Mouse (Mus musculus): Measurements from ENCODE around the gene Nr1h2. TPM values are rescaled to one million over a fixed set of nuclear protein-coding genes. Genes with fewer than 3 reads are reported as not detected.

Gene Nr1h2
- polyA plus RNA-seq, 1 experiment from 2014 or later = 70.2 TPM

DNA sequence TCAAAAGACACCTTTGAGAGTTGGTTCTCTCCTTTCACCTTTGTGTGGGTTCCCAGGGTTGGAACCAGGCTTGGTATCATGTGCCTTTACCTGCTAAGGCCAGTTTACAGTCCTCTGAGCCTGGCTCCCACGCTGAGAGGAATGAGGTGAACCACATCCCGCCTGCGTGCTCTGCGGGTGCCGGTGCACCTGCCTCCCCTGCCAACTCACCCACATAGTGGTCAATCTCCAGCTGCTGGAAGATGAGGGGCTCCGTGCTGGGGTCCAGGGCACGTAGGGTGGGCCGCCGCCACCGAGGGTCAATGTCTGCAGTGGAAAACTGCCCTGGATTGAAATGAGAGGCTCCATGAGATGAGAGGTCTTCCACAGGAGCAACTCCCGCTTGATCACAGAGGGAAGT, 11.2 kb downstream of the Nr1h2 start:
- DNase-seq (ENCODE audit: low spot score) (no peak), ATAC-seq (ENCODE audit: insufficient number of reproducible peaks, low FRiP score, low TSS enrichment, low read depth) (no peak)
- Histone ChIP-seq H3K27ac (replicated peaks; ENCODE audit: low read depth, low read length) (no peak overlapping the region), H3K9ac (ENCODE audit: low read length) (no peak overlapping the region), H3K4me1 (ENCODE audit: control insufficient read depth, insufficient read depth, low read length) (peaks cover 4% of the 10 kb centered on the region), H3K4me2 (ENCODE audit: low read depth, severe bottlenecking) (no peak overlapping the region), H3K9me3 (ENCODE audit: control insufficient read depth, low read length) (no peaks in the 10 kb centered on the region), H3K4me3 (ENCODE audit: low read depth, low read length) (no peak overlapping the region), H3K36me3 (ENCODE audit: control insufficient read depth, insufficient read depth, low read length) (peaks cover 44% of the 10 kb centered on the region), H3K27me3 (ENCODE audit: control insufficient read depth, insufficient read depth, low read length) (no peaks in the 10 kb centered on the region)
- 95% methylated on average over 11 of the region's 11 CpGs for WGBS

GRCm38 (mm10) chr7:44538756-44539624, 14.8 kb downstream of the Nr1h2 start:
- Histone ChIP-seq H3K4me1 (ENCODE audit: control insufficient read depth, insufficient read depth, low read length) (no peaks in the 10 kb centered on the region), H3K9ac (ENCODE audit: low read length) (no peak overlapping the region), H3K36me3 (ENCODE audit: control insufficient read depth, insufficient read depth, low read length) (peaks cover 52% of the 10 kb centered on the region), H3K4me2 (ENCODE audit: low read depth, severe bottlenecking) (no peak overlapping the region), H3K9me3 (ENCODE audit: control insufficient read depth, low read length) (no peaks in the 10 kb centered on the region), H3K4me3 (ENCODE audit: low read depth, low read length) (no peak overlapping the region), H3K27me3 (ENCODE audit: control insufficient read depth, insufficient read depth, low read length) (no peaks in the 10 kb centered on the region), H3K27ac (replicated peaks; ENCODE audit: low read depth, low read length) (no peak overlapping the region)
- ATAC-seq (ENCODE audit: insufficient number of reproducible peaks, low FRiP score, low TSS enrichment, low read depth) (0 out of 2 replicates have a peak, but pooled peaks have one; percentile 22), DNase-seq (ENCODE audit: low spot score) (no peak)
- 92% methylated on average over 41 of the region's 41 CpGs for WGBS

- H3K9ac ChIP-seq (ENCODE audit: low read length) = no peak overlapping the region
- H3K4me2 ChIP-seq (ENCODE audit: low read depth, severe bottlenecking) = no peak overlapping the region
- H3K9me3 ChIP-seq (ENCODE audit: control insufficient read depth, low read length) = no peaks in the 10 kb centered on the region
- no peak overlapping the region for H3K27ac ChIP-seq (replicated peaks; ENCODE audit: low read depth, low read length)
- whole genome bisulfite sequencing = 92% methylated on average over 13 of the region's 13 CpGs
- H3K4me1 ChIP-seq (ENCODE audit: control insufficient read depth, insufficient read depth, low read length) = no peaks in the 10 kb centered on the region
- no peaks in the 10 kb centered on the region for H3K27me3 ChIP-seq (ENCODE audit: control insufficient read depth, insufficient read depth, low read length)
- ATAC-seq (ENCODE audit: insufficient number of reproducible peaks, low FRiP score, low TSS enrichment, low read depth) (no peak), DNase-seq (ENCODE audit: low spot score) (no peak)
- no peak overlapping the region for H3K4me3 ChIP-seq (ENCODE audit: low read depth, low read length)
- H3K36me3 ChIP-seq (ENCODE audit: control insufficient read depth, insufficient read depth, low read length) = peaks cover 58% of the 10 kb centered on the region
Measured at GRCm38 (mm10) chr7:44537496-44537895, 16.3 kb downstream of the Nr1h2 start.

DNA sequence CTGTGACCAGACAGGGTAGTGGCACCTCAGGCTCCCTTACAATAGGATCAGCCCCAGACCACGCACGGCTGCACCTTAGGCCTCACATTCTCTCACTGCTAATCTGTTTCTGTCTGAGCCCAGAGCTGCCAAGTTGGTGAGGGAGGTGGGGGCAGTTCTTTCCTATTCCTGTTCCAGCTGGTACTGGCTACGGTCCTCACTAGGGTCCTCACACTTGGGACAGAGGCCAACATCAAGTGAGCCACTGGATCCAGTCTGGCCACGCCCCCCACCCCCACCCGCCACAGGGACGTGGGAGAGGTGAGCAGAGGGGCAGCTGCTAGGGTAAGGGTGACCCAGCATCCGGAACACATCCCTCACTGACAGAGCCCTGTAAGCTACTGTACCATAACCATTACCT, 16.7 kb downstream of the Nr1h2 start:
- ATAC-seq (ENCODE audit: insufficient number of reproducible peaks, low FRiP score, low TSS enrichment, low read depth) (no peak), DNase-seq (ENCODE audit: low spot score) (no peak)
- no peaks in the 10 kb centered on the region for H3K4me1 ChIP-seq (ENCODE audit: control insufficient read depth, insufficient read depth, low read length)
- H3K9me3 ChIP-seq (ENCODE audit: control insufficient read depth, low read length) = no peaks in the 10 kb centered on the region
- no peak overlapping the region for H3K27ac ChIP-seq (replicated peaks; ENCODE audit: low read depth, low read length)
- H3K4me3 ChIP-seq (ENCODE audit: low read depth, low read length) = no peak overlapping the region
- H3K27me3 ChIP-seq (ENCODE audit: control insufficient read depth, insufficient read depth, low read length) = no peaks in the 10 kb centered on the region
- 88% methylated on average over 7 of the region's 7 CpGs for WGBS
- H3K9ac ChIP-seq (ENCODE audit: low read length) = no peak overlapping the region
- H3K4me2 ChIP-seq (ENCODE audit: low read depth, severe bottlenecking) = no peak overlapping the region
- H3K36me3 ChIP-seq (ENCODE audit: control insufficient read depth, insufficient read depth, low read length) = peaks cover 54% of the 10 kb centered on the region

DNA sequence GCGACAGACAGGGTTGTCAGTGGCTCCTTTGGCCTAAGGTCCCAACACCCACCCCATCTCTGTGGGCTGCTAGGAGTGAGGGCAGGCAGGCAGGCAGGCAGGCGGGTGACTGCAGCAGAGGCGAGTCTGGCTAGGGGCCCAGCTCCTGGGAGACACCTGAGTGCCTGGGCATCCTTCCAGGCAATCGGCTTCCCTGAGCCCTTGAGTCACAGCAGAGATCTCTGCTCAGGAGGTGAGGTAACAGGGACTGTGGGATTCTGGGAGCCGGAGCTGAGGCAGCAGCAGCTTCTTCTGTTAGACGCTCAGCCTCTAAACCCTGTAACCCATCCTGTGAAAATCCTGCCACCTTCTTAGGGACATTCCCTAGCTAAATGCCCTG, 17.2 kb downstream of the Nr1h2 start:
- Histone ChIP-seq H3K4me2 (ENCODE audit: low read depth, severe bottlenecking) (no peak overlapping the region), H3K27me3 (ENCODE audit: control insufficient read depth, insufficient read depth, low read length) (no peaks in the 10 kb centered on the region), H3K4me1 (ENCODE audit: control insufficient read depth, insufficient read depth, low read length) (no peaks in the 10 kb centered on the region), H3K4me3 (ENCODE audit: low read depth, low read length) (no peak overlapping the region), H3K36me3 (ENCODE audit: control insufficient read depth, insufficient read depth, low read length) (peaks cover 50% of the 10 kb centered on the region), H3K27ac (replicated peaks; ENCODE audit: low read depth, low read length) (no peak overlapping the region), H3K9ac (ENCODE audit: low read length) (no peak overlapping the region), H3K9me3 (ENCODE audit: control insufficient read depth, low read length) (no peaks in the 10 kb centered on the region)
- DNase-seq (ENCODE audit: low spot score) (no peak), ATAC-seq (ENCODE audit: insufficient number of reproducible peaks, low FRiP score, low TSS enrichment, low read depth) (no peak)
- 95% methylated on average over 6 of the region's 6 CpGs for WGBS

- no peak overlapping the region for H3K4me2 ChIP-seq (ENCODE audit: low read depth, severe bottlenecking)
- peaks cover 44% of the 10 kb centered on the region for H3K36me3 ChIP-seq (ENCODE audit: control insufficient read depth, insufficient read depth, low read length)
- H3K27ac ChIP-seq (replicated peaks; ENCODE audit: low read depth, low read length) = no peak overlapping the region
- H3K9me3 ChIP-seq (ENCODE audit: control insufficient read depth, low read length) = no peaks in the 10 kb centered on the region
- H3K27me3 ChIP-seq (ENCODE audit: control insufficient read depth, insufficient read depth, low read length) = no peaks in the 10 kb centered on the region
- no peak overlapping the region for H3K4me3 ChIP-seq (ENCODE audit: low read depth, low read length)
- H3K9ac ChIP-seq (ENCODE audit: low read length) = no peak overlapping the region
- no peak for DNase-seq (ENCODE audit: low spot score)
- 95% methylated on average over 27 of the region's 27 CpGs for WGBS
- no peak for ATAC-seq (ENCODE audit: insufficient number of reproducible peaks, low FRiP score, low TSS enrichment, low read depth)
- no peaks in the 10 kb centered on the region for H3K4me1 ChIP-seq (ENCODE audit: control insufficient read depth, insufficient read depth, low read length)
Measured at GRCm38 (mm10) chr7:44535657-44536589, 17.8 kb downstream of the Nr1h2 start.

- no peak for ATAC-seq (ENCODE audit: insufficient number of reproducible peaks, low FRiP score, low TSS enrichment, low read depth)
- WGBS = 82% methylated on average over 19 of the region's 19 CpGs
Measured at GRCm38 (mm10) chr7:44534656-44535441, 18.9 kb downstream of the Nr1h2 start.

GRCm38 (mm10) chr7:44534242-44534641, 19.5 kb downstream of the Nr1h2 start:
- Histone ChIP-seq H3K4me1 (ENCODE audit: control insufficient read depth, insufficient read depth, low read length) (no peaks in the 10 kb centered on the region), H3K9ac (ENCODE audit: low read length) (no peak overlapping the region), H3K9me3 (ENCODE audit: control insufficient read depth, low read length) (no peaks in the 10 kb centered on the region), H3K4me3 (ENCODE audit: low read depth, low read length) (no peak overlapping the region), H3K36me3 (ENCODE audit: control insufficient read depth, insufficient read depth, low read length) (peaks cover 31% of the 10 kb centered on the region), H3K4me2 (ENCODE audit: low read depth, severe bottlenecking) (no peak overlapping the region), H3K27me3 (ENCODE audit: control insufficient read depth, insufficient read depth, low read length) (no peaks in the 10 kb centered on the region), H3K27ac (replicated peaks; ENCODE audit: low read depth, low read length) (no peak overlapping the region)
- ATAC-seq (ENCODE audit: insufficient number of reproducible peaks, low FRiP score, low TSS enrichment, low read depth) (no peak), DNase-seq (ENCODE audit: low spot score) (no peak)
- 87% methylated on average over 13 of the region's 13 CpGs for WGBS

More at GRCm38 (mm10) chr7:44534656-44535441, 18.9 kb downstream of the Nr1h2 start:
- no peak for DNase-seq (ENCODE audit: low spot score)
- Histone ChIP-seq H3K9me3 (ENCODE audit: control insufficient read depth, low read length) (no peaks in the 10 kb centered on the region), H3K9ac (ENCODE audit: low read length) (0 out of 2 replicates have a peak overlapping the region, but pooled peaks have one; percentile 7), H3K4me2 (ENCODE audit: low read depth, severe bottlenecking) (no peak overlapping the region), H3K27me3 (ENCODE audit: control insufficient read depth, insufficient read depth, low read length) (no peaks in the 10 kb centered on the region), H3K36me3 (ENCODE audit: control insufficient read depth, insufficient read depth, low read length) (peaks cover 33% of the 10 kb centered on the region), H3K4me1 (ENCODE audit: control insufficient read depth, insufficient read depth, low read length) (no peaks in the 10 kb centered on the region), H3K27ac (replicated peaks; ENCODE audit: low read depth, low read length) (no peak overlapping the region), H3K4me3 (ENCODE audit: low read depth, low read length) (no peak overlapping the region)
